Mouse (Mus musculus) embryonic facial prominence, embryonic 12.5 days (tissue): ENCODE measurements around the gene Wdr48. TPM values are rescaled to one million over a fixed set of nuclear protein-coding genes. Genes with fewer than 3 reads are reported as not detected.

ENCODE experiments used
- ATAC-seq: fragments of 200-750 bp; cut with Nextera tagmentation; 2 replicates; pipeline ENCODE4 v1.8.0; 2017; ENCODE audit not compliant: insufficient number of reproducible peaks, insufficient read depth, low FRiP score, low TSS enrichment
- H3K27ac ChIP-seq: fragments of 300-500 bp; sonication (generic); 2 replicates; pipeline ENCODE4 v1.5.1; 2016; ENCODE audit warnings: mild to moderate bottlenecking
- H3K27me3 ChIP-seq: fragments of 300-500 bp; sonication (generic); 2 replicates; pipeline ENCODE4 v1.6.1; 2016; ENCODE audit warnings: mild to moderate bottlenecking, moderate library complexity
- H3K36me3 ChIP-seq: fragments of 300-500 bp; sonication (generic); 2 replicates; pipeline ENCODE4 v1.6.1; 2016; ENCODE audit warnings: mild to moderate bottlenecking
- H3K4me1 ChIP-seq: fragments of 300-500 bp; sonication (generic); 2 replicates; pipeline ENCODE4 v1.6.1; 2016
- H3K4me2 ChIP-seq: fragments of 300-500 bp; sonication (generic); replicated peaks from 2 replicates; pipeline ENCODE4 v1.6.1; 2016; ENCODE audit warnings: mild to moderate bottlenecking, moderate library complexity
- H3K4me3 ChIP-seq: fragments of 300-500 bp; sonication (generic); 2 replicates; pipeline ENCODE4 v1.5.1; 2016; ENCODE audit warnings: mild to moderate bottlenecking
- H3K9ac ChIP-seq: fragments of 300-500 bp; sonication (generic); 2 replicates; pipeline ENCODE4 v1.6.1; 2016; ENCODE audit warnings: mild to moderate bottlenecking, moderate library complexity
- H3K9me3 ChIP-seq: fragments of 300-500 bp; sonication (generic); 2 replicates; pipeline ENCODE4 v1.6.1; 2016; ENCODE audit warnings: mild to moderate bottlenecking, moderate library complexity
- WGBS: fragments of 180-500 bp; shearing (Covaris S2); methylation state at CpG from one replicate; pipeline ENCODE4 v1.1.7; 2016; 5-methylcytosine and 5-hydroxymethylcytosine counted together
- polyA plus RNA-seq: library from polyadenylated mRNA; unstranded; fragments of >200 nt; fragmentation: Nextera tagmentation; extraction: Ambion mirVana; gene quantifications from 2 replicates; pipeline ENCODE4 v1.2.1, GENCODE M21; 2016

Wdr48 gene
- polyA plus RNA-seq, 1 experiment from 2014 or later: 69.6 TPM

DNA sequence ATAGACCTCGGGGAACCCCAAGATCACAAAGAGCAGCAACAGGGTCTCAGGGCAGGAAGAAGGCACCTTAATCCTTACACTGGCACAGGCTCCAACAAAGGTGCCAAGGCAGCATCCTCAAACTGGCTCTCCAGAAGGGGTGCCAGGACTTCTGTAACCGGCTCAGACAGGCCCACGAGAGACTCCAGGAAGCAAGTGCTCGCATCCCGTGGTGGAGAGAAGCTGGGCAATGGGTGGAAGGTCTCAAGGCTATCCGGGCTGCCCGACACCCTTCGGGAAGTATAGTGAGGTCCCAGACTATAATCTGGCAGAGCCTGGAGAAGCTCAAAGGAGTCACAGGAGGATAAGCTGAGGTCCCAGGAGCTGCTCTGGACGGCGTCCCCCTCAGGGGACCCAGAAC, 77.5 kb downstream of the Wdr48 start:
- no peak overlapping the region for H3K27ac ChIP-seq
- WGBS: 95% methylated on average over 10 of the region's 10 CpGs
- peaks cover 8% of the 10 kb centered on the region for H3K4me1 ChIP-seq
- peaks cover 28% of the 10 kb centered on the region for H3K36me3 ChIP-seq
- H3K27me3 ChIP-seq: no peaks in the 10 kb centered on the region
- ATAC-seq: no peak
- H3K4me3 ChIP-seq: no peak overlapping the region
- no peak overlapping the region for H3K4me2 ChIP-seq
- H3K9me3 ChIP-seq: no peaks in the 10 kb centered on the region
- H3K9ac ChIP-seq: no peak overlapping the region

DNA sequence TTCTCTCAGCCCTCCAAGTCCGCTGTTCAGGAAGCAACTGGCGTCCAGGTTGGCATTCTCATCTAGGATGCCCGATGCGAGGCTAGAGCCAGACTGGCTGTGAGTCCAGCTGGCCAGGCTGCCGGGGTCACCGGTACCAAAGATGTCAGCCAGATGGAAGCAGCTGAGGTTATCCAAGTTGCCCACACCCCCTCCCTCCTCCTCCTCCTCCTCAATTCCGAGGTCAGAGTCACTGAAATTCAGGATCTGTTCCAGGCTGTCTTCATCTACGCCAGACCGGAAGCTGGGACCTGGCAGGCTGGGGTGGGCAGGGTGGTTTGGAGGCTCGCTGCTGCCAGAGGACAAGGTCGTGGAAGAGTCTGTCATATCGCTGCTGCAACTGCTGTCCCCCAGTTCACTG, 77.9 kb downstream of the Wdr48 start:
- H3K4me3 ChIP-seq: no peak overlapping the region
- no peak for ATAC-seq
- peaks cover 28% of the 10 kb centered on the region for H3K36me3 ChIP-seq
- H3K9ac ChIP-seq: no peak overlapping the region
- H3K4me2 ChIP-seq: no peak overlapping the region
- no peaks in the 10 kb centered on the region for H3K27me3 ChIP-seq
- 94% methylated on average over 12 of the region's 12 CpGs for WGBS
- peaks cover 12% of the 10 kb centered on the region for H3K4me1 ChIP-seq
- no peaks in the 10 kb centered on the region for H3K9me3 ChIP-seq
- H3K27ac ChIP-seq: no peak overlapping the region

DNA sequence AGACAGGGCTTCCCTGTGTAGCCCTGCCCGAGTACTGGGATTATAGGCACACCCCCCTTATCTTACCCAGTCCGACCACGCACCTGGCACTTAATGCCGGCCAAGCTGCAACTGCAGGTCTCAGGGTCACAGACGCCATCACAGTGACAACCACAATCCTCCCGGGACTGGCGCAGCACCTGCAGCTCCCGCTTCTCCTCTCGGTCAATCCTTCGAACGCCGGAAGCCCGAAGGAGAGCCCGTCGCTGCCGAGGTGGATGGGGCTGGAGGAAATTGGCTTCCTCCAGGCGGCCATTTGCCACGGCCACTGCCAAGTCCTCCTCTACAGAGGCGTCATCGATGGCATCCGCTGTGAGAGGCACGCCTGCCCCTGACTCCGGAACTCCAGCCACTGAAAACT, 78.6 kb downstream of the Wdr48 start:
- Histone ChIP-seq H3K4me2 (no peak overlapping the region), H3K36me3 (peaks cover 28% of the 10 kb centered on the region), H3K27ac (no peak overlapping the region), H3K9me3 (no peaks in the 10 kb centered on the region), H3K4me1 (peaks cover 19% of the 10 kb centered on the region), H3K9ac (no peak overlapping the region), H3K4me3 (no peak overlapping the region), H3K27me3 (no peaks in the 10 kb centered on the region)
- ATAC-seq: no peak
- 91% methylated on average over 23 of the region's 23 CpGs for WGBS

DNA sequence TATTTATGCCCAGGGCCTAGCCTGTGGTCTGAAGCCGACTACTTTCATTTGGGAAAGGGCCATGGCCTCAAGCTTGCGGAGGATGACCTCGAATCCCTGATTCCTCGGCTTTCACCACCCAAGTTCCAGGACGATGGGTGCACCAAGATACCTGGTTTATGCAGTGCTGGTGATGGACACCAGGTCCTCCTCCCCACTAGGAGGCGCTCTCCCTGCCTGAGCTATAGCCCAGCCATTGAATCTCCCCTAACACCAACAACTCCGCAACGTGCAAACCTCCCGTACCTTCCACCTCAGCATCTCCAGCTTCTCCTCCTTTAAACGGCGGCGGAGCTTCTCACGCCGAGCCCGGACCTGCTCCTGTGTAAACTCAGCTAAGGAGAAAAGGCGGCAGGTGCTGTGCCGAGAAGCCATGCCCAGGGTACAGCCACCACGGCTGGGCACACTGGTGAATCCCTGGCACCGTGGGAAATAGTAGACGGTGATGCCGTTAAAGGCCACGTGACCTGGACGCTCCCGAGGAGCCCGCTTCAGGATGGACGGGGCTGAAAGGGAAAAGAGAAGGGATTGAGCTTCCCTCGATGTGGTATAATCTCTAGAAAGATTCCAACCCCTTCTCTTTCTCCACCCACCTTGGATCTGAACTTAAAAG, 79.3 kb downstream of the Wdr48 start:
- ATAC-seq: no peak
- Histone ChIP-seq H3K9ac (no peak overlapping the region), H3K4me2 (no peak overlapping the region), H3K9me3 (no peaks in the 10 kb centered on the region), H3K27me3 (no peaks in the 10 kb centered on the region), H3K4me1 (peaks cover 26% of the 10 kb centered on the region), H3K4me3 (no peak overlapping the region), H3K27ac (no peak overlapping the region), H3K36me3 (peaks cover 28% of the 10 kb centered on the region)
- WGBS: 91% methylated on average over 27 of the region's 27 CpGs

DNA sequence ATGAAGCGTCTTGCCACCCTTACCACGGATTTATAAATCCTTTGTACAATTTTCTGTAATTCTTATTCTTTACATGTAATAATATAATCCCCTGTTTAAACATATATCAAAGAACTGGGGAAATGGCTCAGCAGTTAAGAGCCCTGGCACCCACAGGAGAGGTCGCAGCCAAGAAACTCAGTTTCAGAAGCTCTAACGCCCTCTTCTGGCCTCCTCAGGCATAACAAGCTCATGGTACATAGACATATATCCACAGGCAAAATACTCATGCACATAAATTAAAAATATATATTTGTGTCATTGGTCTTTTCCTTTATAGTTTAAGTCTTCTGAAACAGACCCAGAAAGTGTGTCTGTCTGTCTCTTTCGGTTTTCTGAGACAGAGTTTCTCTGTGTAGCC, 79.9 kb downstream of the Wdr48 start:
- no peak overlapping the region for H3K4me3 ChIP-seq
- H3K27ac ChIP-seq: no peak overlapping the region
- H3K27me3 ChIP-seq: no peaks in the 10 kb centered on the region
- H3K4me2 ChIP-seq: no peak overlapping the region
- no peaks in the 10 kb centered on the region for H3K9me3 ChIP-seq
- H3K36me3 ChIP-seq: peaks cover 28% of the 10 kb centered on the region
- no peak for ATAC-seq
- 82% methylated on average over 5 of the region's 5 CpGs for WGBS
- H3K4me1 ChIP-seq: peaks cover 30% of the 10 kb centered on the region
- H3K9ac ChIP-seq: no peak overlapping the region

DNA sequence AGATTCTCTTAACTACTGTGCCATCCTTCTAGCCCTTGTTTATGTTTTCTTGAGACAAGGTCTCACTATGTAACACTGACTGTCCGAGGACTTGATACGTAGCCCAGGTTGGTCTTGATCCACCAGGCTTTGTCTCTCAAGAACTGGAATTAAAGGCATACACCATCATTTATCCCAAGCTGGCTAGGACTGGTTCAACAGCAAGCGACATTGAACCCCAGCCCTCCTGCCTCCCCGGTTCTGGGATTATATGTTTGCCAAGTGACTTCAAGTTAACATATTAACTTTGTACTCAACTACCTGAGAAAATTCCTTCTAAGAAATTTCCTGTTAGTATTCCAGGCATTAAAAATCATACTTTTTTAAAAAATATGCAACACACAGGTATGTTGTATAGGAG, 80.6 kb downstream of the Wdr48 start:
- H3K9ac ChIP-seq: no peak overlapping the region
- peaks cover 36% of the 10 kb centered on the region for H3K4me1 ChIP-seq
- WGBS: 93% methylated on average over 4 of the region's 4 CpGs
- H3K36me3 ChIP-seq: peaks cover 28% of the 10 kb centered on the region
- no peaks in the 10 kb centered on the region for H3K9me3 ChIP-seq
- no peak overlapping the region for H3K4me2 ChIP-seq
- no peak for ATAC-seq
- no peak overlapping the region for H3K4me3 ChIP-seq
- no peaks in the 10 kb centered on the region for H3K27me3 ChIP-seq
- no peak overlapping the region for H3K27ac ChIP-seq

Other genes with a start within 250 kb of the Wdr48 start
- gene Scn10a, start 175.6 kb upstream of the Wdr48 start, polyA plus RNA-seq: 1.6 and 2.5 TPM in 2 replicates
- 0.04 and 0.05 TPM in 2 replicates for gene Scn11a, start 69.4 kb upstream of the Wdr48 start, polyA plus RNA-seq
- 27.0 and 28.8 TPM in 2 replicates for gene Gorasp1, start 42.7 kb downstream of the Wdr48 start, polyA plus RNA-seq
- 0.23 and 0.37 TPM in 2 replicates for gene Ttc21a, start 42.7 kb downstream of the Wdr48 start, polyA plus RNA-seq
- gene Csrnp1, start 89.8 kb downstream of the Wdr48 start, polyA plus RNA-seq: 3.4 and 4.6 TPM in 2 replicates
- 0.33 and 0.37 TPM in 2 replicates for gene Xirp1, start 128.7 kb downstream of the Wdr48 start, polyA plus RNA-seq
- gene Cx3cr1, start 175.0 kb downstream of the Wdr48 start, polyA plus RNA-seq: 7.5 and 8.0 TPM in 2 replicates
- gene Ccr8, start 197.2 kb downstream of the Wdr48 start, polyA plus RNA-seq: 0.23 TPM in 1 of 2 replicates, not detected in the other
- 39.0 and 40.4 TPM in 2 replicates for gene Slc25a38, start 215.5 kb downstream of the Wdr48 start, polyA plus RNA-seq
- gene Rpsa, start 232.8 kb downstream of the Wdr48 start, polyA plus RNA-seq: 1,158 and 1,181 TPM in 2 replicates